Mouse (Mus musculus) neural tube, embryonic 14.5 days (tissue): Measurements from ENCODE around the gene Card11. TPM values are rescaled to one million over a fixed set of nuclear protein-coding genes. Genes with fewer than 3 reads are reported as not detected.

Experiments
- ATAC-seq: fragments of 200-750 bp; cut with Nextera tagmentation; 2 replicates; pipeline ENCODE4 v1.8.0; 2017; ENCODE audit warnings: low read depth, mild to moderate bottlenecking, moderate TSS enrichment, moderate library complexity
- H3K27ac ChIP-seq: fragments of 300-500 bp; sonication (generic); 2 replicates; pipeline ENCODE4 v1.5.1; 2014; ENCODE audit warnings: low read depth, mild to moderate bottlenecking, control low read depth, low read length, moderate library complexity, mixed read lengths
- H3K27me3 ChIP-seq: fragments of 300-500 bp; sonication (generic); 2 replicates; pipeline ENCODE4 v1.6.1; 2014; ENCODE audit warnings: low read length; ENCODE audit not compliant: control insufficient read depth, insufficient read depth
- H3K36me3 ChIP-seq: fragments of 300-500 bp; sonication (generic); 2 replicates; pipeline ENCODE4 v1.6.1; 2014; ENCODE audit warnings: low read length, mixed read lengths; ENCODE audit not compliant: control insufficient read depth, insufficient read depth
- H3K4me1 ChIP-seq: fragments of 300-500 bp; sonication (generic); 2 replicates; pipeline ENCODE4 v1.6.1; 2014; ENCODE audit warnings: low read length; ENCODE audit not compliant: control insufficient read depth, insufficient read depth
- H3K4me2 ChIP-seq: fragments of 300-500 bp; sonication (generic); 2 replicates; pipeline ENCODE4 v1.6.1; 2014; ENCODE audit warnings: mild to moderate bottlenecking, low read depth, low read length, control low read depth
- H3K4me3 ChIP-seq: fragments of 300-500 bp; sonication (generic); 2 replicates; pipeline ENCODE4 v1.5.1; 2014; ENCODE audit warnings: low read depth, low read length, control low read depth, mixed read lengths
- H3K9ac ChIP-seq: fragments of 300-500 bp; sonication (generic); replicated peaks from 2 replicates; pipeline ENCODE4 v1.6.1; 2014; ENCODE audit warnings: low read depth, mild to moderate bottlenecking, control low read depth, low read length, mixed read lengths
- H3K9me3 ChIP-seq: fragments of 300-500 bp; sonication (generic); 2 replicates; pipeline ENCODE4 v1.6.1; 2016; ENCODE audit warnings: low read length; ENCODE audit not compliant: control insufficient read depth
- WGBS: fragments of 180-500 bp; shearing (Covaris S2); extraction: QIAGEN DNeasy Blood & Tissue Kit; methylation state at CpG from one replicate; pipeline ENCODE4 v1.1.7; 2014; 5-methylcytosine and 5-hydroxymethylcytosine counted together
- polyA plus RNA-seq: library from polyadenylated mRNA; unstranded; fragments of >200 nt; fragmentation: Nextera tagmentation; extraction: Ambion mirVana; gene quantifications from 2 replicates; pipeline ENCODE4 v1.2.1, GENCODE M21; 2014

Gene Card11
- polyA plus RNA-seq, 1 experiment from 2014 or later = 0.17 TPM

DNA sequence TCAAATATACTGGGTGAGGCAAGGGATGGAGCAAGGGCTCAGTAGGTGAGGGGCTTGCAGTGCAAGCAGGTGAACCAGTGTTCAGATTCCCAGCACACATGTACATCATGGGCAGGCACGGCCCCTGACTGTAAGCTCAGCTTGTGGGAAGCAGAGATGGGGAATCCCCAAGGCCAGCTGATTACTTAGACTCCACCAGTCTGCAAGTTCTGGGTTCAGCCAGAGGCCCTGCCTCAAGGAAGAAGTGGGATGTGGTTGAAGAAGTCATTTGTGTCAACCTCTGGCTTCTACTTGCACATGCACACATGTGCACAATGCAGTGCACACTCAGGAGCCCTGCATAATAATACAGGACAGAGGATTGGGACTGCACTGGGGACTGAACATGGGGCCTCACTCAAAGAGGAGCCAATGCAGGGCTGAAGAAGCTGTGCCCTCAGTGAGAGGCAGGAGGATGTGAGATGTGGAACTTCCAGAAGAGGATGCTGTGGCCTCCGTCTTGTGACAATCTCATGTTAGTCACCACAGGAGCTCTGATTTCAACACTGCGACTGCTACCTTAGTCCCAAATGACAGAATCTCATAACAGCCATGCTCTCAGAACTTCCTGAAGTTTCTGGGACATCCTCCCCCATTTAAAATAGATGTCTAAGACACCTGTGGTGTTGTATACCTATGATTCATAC is 3.8 kb upstream of the Card11 start:
- Histone ChIP-seq H3K4me1 (no peaks in the 10 kb centered on the region), H3K4me3 (no peak overlapping the region), H3K27ac (no peak overlapping the region), H3K27me3 (no peaks in the 10 kb centered on the region), H3K9me3 (no peaks in the 10 kb centered on the region), H3K36me3 (no peaks in the 10 kb centered on the region), H3K9ac (no peak overlapping the region), H3K4me2 (no peak overlapping the region)
- 90% methylated on average over 3 of the region's 3 CpGs for WGBS
- ATAC-seq = no peak

DNA sequence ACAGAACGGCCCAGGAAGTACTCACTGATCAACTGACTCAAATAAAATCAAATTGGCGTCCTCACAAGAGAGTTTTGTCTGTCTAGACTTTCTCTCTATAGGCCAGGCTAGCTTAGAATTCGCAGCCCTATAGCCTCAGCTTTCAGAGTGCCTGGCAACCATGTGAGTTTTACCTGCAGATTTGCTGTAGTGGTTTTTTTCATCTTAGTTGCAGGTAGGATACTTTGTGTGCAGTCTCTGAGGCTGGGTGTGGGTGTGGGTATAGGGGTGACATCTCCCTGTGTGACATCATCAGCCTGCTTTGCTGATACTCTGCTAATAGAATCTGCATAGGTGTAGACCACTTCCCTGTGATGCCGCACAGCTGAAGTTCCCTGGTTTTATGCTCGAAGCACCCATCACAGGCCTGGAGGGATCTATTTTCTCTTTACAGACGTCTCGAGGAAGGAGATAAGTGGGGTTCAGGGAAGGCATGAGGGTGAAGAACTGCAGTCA is 1.2 kb downstream of the Card11 start:
- ATAC-seq = no peak
- Histone ChIP-seq H3K4me3 (no peak overlapping the region), H3K27ac (no peak overlapping the region), H3K4me2 (no peak overlapping the region), H3K9ac (no peak overlapping the region), H3K27me3 (no peaks in the 10 kb centered on the region), H3K36me3 (no peaks in the 10 kb centered on the region), H3K4me1 (no peaks in the 10 kb centered on the region), H3K9me3 (no peaks in the 10 kb centered on the region)
- WGBS = 87% methylated on average over 7 of the region's 7 CpGs

DNA sequence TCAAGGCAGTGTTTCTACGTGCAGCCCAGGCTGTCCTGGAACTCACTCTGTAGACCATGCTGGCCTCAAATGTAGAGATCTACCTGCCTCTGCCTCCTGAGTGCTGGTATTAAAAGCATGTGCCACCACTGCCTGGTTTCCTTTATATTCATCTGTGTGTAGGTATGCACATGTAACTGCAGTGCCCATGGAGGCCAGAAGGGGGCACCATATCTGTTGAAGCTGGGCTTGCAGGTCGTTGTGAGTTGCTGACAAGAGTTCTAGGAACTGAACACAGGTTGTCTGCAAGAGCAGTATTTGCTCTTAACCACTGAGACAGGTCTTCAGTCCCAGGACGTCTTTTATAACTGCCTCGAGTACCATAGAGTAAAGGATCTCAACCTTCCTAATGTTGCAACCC is 2.6 kb downstream of the Card11 start:
- ATAC-seq = no peak
- H3K4me3 ChIP-seq = no peak overlapping the region
- no peaks in the 10 kb centered on the region for H3K4me1 ChIP-seq
- no peaks in the 10 kb centered on the region for H3K27me3 ChIP-seq
- 78% methylated on average over 4 of the region's 4 CpGs for WGBS
- no peak overlapping the region for H3K27ac ChIP-seq
- H3K9me3 ChIP-seq = no peaks in the 10 kb centered on the region
- no peak overlapping the region for H3K9ac ChIP-seq
- H3K4me2 ChIP-seq = no peak overlapping the region
- no peaks in the 10 kb centered on the region for H3K36me3 ChIP-seq

DNA sequence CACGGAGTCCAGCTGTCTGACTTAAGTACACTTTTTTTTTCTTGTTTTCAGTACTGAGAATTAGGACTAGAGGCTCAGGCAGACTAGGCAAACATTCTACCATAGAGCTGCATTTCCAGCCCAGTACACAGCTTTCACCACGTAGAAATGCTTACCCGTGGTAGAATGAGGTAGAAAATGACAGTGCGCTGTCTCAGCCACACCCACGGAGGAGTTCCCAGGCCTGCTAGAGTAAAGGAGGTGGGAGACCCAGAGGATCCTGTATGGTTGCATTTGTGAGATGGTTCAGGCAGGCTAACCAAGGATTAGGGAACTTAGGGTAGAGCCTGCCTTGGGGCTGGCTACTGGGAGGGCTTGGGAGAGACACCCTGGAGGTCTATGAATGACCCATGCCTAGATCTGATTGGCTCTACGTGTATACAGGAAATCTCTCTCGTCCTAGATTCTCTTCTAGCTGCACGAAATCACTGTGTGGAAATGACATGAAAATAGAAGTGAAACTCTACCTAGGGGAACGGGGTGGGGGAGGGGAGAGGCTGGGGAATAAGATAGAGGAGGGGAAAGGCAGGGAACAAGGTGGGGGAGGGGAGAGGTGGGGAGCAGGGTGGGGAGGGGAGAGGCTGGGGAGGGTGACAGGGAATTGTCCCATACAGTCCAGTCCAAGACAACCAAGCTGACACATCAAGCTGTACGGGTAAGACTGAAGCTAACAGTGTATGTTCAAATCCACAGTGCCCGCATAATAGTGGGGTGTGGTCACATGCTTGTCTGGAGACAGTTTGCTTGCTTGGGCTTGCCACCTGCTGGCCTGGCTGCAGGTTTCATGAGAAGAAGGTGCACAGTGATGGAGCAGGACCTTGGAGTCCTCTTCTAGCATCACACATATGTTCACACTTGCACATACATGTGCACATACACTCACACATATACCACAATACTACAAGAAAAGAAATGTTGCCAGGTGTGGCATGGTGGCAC is 8.0 kb downstream of the Card11 start:
- WGBS = 75% methylated on average over 11 of the region's 11 CpGs
- no peak for ATAC-seq
- Histone ChIP-seq H3K27ac (no peak overlapping the region), H3K36me3 (no peaks in the 10 kb centered on the region), H3K27me3 (no peaks in the 10 kb centered on the region), H3K4me2 (no peak overlapping the region), H3K4me3 (no peak overlapping the region), H3K4me1 (no peaks in the 10 kb centered on the region), H3K9ac (no peak overlapping the region), H3K9me3 (no peaks in the 10 kb centered on the region)

DNA sequence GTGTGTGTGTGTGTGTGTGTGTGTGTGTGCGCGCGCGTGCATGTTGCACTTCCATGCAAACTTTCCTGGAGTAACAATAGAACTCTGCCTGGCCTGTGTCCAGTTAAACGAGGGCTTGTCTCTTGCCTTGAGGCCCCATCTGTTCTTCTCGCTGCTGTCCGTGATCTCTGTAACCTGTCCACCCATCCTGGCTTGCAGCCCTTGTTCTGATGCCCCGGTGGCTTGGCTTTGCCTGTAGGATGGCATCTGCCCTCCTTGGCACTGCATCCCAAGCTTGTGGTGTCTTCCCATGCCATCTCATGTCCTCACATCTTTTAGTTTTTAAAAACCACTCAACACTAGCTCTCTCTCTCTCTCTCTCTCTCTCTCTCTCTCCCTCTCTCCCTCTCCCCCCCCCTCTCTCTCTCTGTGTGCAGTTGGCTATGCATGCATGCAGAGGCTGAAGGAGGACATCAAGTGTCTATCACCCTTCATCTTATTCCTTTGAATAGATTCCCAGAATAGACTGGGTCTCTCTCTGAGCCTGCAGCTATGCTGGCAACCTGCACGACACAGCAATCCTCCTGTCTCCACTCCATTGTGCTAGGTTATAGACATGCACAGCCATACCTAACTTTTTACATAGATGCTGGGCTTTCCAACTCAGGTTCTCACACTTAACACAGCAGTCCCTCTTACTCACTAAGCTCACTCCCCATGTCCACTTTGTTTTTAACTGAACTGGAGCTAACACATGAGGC is 14.9 kb downstream of the Card11 start:
- Histone ChIP-seq H3K4me3 (no peak overlapping the region), H3K4me2 (no peak overlapping the region), H3K27me3 (no peaks in the 10 kb centered on the region), H3K27ac (no peak overlapping the region), H3K4me1 (no peaks in the 10 kb centered on the region), H3K9ac (no peak overlapping the region), H3K36me3 (no peaks in the 10 kb centered on the region), H3K9me3 (no peaks in the 10 kb centered on the region)
- no peak for ATAC-seq
- 95% methylated on average over 9 of the region's 9 CpGs for WGBS

DNA sequence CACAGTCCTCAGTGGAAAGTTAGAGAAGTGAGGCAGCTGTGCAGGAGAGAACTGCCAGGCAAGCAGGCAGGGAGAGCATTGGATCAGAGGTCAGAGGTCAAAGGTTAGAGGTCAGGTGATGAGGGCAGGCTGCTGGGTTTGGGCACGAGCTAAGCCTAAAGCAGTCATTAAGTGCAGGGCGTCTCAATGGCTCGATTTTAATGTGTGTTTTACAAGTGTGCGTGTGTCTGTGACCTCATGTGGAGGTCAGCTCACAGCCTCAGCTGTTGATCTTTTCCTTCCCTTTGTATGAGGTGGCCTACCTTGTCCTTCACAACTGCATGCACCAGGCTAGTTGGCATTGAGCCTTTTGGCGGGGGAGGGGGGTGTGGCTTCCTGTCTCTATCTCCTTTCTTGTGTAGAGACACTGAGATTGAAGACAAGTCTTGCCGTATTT is 19.0 kb downstream of the Card11 start:
- no peak overlapping the region for H3K27ac ChIP-seq
- H3K36me3 ChIP-seq = no peaks in the 10 kb centered on the region
- H3K4me2 ChIP-seq = no peak overlapping the region
- no peak for ATAC-seq
- no peak overlapping the region for H3K4me3 ChIP-seq
- no peaks in the 10 kb centered on the region for H3K4me1 ChIP-seq
- H3K9me3 ChIP-seq = 0 out of 2 replicates have a peak, but pooled peaks cover 4% of the 10 kb centered on the region
- no peaks in the 10 kb centered on the region for H3K27me3 ChIP-seq
- 30% methylated on average over 6 of the region's 6 CpGs for WGBS
- H3K9ac ChIP-seq = no peak overlapping the region

DNA sequence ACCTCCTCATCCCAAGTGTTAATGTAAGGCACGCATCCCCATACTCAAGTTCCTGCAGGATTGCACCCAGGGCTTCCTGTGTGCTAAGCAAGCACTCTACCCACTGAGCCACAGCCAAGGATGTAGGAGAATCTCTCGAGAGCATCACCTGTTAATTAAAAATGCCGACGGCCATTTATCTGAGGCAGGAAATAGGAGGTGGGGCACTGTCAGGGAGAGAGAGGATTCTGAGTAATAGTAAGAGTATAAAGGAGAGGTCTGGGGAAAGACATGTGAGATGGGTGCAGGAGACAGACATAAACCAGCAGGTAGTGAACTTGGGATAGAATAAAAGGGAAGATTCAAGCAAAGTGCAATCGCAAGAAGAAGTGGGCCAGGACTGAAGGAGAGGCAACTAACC is 19.6 kb downstream of the Card11 start:
- ATAC-seq = no peak
- no peak overlapping the region for H3K4me3 ChIP-seq
- H3K9ac ChIP-seq = no peak overlapping the region
- H3K4me2 ChIP-seq = no peak overlapping the region
- H3K27ac ChIP-seq = no peak overlapping the region
- no peaks in the 10 kb centered on the region for H3K27me3 ChIP-seq
- no peaks in the 10 kb centered on the region for H3K4me1 ChIP-seq
- 81% methylated on average over 5 of the region's 5 CpGs for WGBS
- 0 out of 2 replicates have a peak, but pooled peaks cover 4% of the 10 kb centered on the region for H3K9me3 ChIP-seq
- no peaks in the 10 kb centered on the region for H3K36me3 ChIP-seq

DNA sequence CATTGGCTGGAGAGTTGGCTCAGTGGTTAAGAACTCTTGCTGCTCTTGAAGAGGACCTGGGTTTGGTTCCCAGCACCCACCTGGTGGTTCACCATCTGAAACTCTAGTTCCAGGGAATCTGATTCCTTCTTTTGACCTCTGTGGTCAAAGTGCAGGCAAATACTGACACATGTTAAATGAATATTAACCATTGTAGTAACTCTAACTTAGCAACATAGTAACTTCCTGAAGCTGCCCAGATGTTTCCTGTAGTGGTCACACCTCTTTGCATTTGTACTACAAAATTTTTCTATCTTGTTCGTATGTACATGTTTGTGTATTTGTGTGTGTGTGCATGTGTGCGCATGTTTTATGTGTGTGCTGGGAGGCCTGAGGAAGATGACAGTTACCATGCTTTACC is 20.3 kb downstream of the Card11 start:
- no peak for ATAC-seq
- H3K4me3 ChIP-seq = no peak overlapping the region
- WGBS = 94% methylated on average over 2 of the region's 2 CpGs

More for the DNA sequence above, 20.3 kb downstream of the Card11 start:
- H3K4me1 ChIP-seq = no peaks in the 10 kb centered on the region
- H3K36me3 ChIP-seq = no peaks in the 10 kb centered on the region
- H3K4me2 ChIP-seq = no peak overlapping the region
- no peak overlapping the region for H3K9ac ChIP-seq
- H3K27me3 ChIP-seq = no peaks in the 10 kb centered on the region
- H3K9me3 ChIP-seq = 0 out of 2 replicates have a peak, but pooled peaks cover 4% of the 10 kb centered on the region
- no peak overlapping the region for H3K27ac ChIP-seq
